Mouse (Mus musculus) heart, adult 18-20 months (tissue): ENCODE data around the gene Ddx23. TPM values are rescaled to one million over a fixed set of nuclear protein-coding genes. Genes with fewer than 3 reads are reported as not detected.

Source experiments
- DNase-seq, 2 experiments: peaks; one replicate each; pipeline ENCODE4 v3.0.0; 2021 to 2022; ENCODE audit warnings: mixed read lengths in 1 of 2
- total RNA-seq, 2 experiments: library from RNA; stranded (reverse); gene quantifications; 2 replicates each; pipeline ENCODE4 v1.2.3; 2021

The Ddx23 gene
- total RNA-seq, 2 experiments from 2014 or later = 60.7 to 63.2 TPM

DNA sequence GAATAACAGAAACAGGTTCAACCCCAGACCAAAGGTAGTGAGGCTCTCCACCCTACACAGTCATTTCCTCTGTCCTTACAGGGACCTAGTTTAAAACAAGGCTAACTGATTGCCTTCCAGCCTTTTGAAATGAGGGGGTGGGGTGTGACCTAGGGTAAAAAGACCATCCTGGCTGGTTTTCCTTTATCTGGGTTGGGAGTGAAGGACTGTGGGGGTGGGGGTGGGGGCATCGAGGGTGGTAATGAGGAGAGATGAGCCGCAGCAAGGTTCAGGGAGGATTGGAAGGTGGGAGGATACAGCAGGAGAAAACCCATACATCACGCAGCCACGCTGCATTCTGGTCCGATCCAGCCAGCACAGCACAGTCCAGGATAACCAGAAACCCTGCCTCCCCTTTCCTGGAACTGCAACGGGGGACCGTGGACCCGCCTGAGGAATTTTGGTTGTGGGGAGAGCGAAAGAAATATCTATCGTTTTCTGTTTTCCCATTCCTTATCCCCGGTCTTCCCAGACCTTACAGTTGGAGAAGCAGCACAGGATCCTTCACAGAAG is 12.4 kb upstream of the Ddx23 start:
- no peak for DNase-seq

DNA sequence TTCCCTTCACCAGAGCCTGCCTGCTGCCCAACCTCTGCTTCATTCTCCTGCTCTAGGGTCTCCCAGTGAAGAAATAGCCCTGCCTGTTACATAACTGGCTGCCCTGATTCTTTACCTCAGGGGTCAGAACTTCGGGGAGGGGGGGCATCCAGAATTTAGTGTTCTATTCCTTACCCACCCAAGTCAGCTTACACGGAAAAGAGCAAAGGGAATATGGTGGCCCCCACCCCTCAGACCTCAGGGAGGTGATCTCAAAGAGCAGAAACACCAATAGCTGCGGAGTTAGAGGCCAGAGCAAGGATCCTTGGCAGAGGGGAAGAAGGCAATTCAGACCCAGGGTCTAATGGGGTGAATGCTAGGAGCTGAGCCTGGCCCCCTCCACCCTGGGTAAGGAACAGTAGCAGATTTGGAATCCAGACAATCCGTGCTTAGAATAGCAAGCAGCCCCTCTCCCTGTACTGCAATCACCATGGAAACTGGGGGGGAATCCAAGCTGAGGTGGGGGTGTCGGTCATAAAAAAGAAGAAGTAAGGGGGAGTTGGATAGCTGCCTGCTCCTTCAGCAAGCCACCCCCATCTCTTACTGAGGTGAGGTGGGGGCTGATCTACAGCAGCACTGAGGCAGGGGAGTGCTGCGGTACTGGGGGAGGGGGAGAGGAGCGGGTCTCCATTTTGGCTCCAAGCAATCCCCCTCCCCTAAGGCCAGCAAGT is 11.7 kb upstream of the Ddx23 start:
- DNase-seq = no peak

DNA sequence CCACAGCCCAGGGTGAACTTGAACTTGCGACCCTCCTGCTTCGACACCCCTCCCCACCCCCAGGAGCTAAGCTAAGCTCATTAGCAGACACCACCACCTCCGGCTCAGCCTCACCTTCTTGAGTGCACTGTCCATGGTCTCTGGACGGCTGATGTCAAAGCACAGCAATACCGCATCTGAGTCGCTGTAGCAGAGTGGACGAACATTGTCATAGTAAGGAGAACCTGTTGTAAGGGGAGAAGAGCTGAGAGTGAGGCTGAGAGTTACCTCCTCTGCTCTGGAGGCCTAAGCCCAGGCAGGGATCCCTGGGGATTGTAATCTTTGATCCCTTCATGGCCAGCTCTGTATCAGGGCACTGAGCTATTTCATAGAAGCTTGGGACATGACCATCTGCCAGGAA is 11.0 kb upstream of the Ddx23 start:
- no peak for DNase-seq

DNA sequence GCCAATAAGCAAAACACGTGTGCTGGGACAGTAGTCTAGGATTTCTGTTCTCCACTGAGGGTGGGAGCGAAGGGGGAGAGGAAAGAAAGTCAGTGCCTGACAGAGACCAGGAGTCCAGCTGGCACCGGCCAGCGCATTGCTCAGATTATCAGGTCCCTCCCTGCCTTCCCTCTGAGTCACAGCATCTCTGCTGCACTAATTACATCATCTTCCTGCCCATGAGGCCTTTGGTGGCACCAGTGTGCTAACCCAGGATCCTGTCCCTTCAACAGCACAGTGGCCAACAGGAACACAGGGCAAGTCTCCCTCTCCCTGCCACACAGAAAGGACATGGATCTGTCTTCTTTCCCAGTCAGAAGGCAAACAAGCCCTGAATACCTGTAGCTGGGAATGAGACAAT is 9.9 kb upstream of the Ddx23 start:
- DNase-seq = peak; percentile 28 to 63

DNA sequence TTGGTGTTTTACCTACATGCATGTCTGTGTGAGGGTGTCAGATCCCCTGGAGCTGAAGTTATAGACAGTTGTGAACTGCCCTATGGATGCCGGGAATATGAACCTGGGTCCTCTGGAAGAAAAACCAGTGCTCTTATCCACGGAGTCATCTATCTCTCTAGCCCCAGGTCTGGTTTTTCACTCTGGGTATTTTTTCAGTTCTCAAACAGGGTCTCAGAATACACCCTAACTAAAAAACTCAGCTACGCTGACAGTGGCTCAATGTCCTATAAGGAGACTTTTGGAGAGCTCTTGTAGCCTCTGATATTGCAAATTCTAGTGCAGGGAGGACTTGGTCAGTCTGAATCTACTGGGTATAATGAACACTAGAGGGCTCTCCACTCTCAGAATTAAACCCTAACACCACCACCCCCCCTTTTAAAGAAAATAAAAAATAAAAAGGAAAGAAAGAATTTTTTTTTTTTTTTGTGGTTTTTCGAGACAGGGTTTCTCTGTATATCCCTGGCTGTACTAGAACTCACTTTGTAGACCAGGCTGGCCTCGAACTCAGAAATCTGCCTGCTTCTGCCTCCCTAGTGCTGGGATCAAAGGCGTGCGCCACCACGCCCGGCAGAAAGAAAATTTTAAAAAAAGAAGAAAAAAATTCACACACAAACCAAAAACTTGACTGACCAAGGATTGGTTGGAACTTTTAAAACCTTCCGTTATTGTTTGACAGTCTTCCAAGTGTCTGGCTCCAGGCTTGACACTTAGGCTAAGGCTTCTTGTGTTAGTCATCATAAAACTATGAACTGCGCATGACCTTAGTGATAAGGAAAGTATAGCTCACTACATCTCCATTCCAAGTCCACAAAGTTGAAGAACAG is 1.6 kb upstream of the Ddx23 start:
- peak in 1 of 2 experiments; percentile 48 for DNase-seq

DNA sequence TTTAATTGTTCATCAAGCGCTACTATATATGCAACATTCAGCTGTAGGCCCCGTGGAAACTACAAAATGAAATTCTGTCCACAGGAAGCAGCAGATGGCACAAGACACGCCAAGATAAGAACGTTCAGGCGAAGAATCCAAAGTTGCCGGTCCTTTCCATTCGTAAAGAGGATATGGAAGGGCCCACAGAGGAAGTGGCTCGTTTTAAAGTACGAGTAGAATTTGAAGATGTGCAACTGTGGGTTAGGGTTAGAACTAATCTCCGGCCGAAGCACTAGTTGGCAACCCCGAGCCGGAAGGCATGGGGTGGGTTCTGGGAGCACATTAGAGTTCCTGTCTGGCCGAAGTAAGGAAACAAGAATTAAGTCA is 512 bp downstream of the Ddx23 start:
- DNase-seq = no peak

DNA sequence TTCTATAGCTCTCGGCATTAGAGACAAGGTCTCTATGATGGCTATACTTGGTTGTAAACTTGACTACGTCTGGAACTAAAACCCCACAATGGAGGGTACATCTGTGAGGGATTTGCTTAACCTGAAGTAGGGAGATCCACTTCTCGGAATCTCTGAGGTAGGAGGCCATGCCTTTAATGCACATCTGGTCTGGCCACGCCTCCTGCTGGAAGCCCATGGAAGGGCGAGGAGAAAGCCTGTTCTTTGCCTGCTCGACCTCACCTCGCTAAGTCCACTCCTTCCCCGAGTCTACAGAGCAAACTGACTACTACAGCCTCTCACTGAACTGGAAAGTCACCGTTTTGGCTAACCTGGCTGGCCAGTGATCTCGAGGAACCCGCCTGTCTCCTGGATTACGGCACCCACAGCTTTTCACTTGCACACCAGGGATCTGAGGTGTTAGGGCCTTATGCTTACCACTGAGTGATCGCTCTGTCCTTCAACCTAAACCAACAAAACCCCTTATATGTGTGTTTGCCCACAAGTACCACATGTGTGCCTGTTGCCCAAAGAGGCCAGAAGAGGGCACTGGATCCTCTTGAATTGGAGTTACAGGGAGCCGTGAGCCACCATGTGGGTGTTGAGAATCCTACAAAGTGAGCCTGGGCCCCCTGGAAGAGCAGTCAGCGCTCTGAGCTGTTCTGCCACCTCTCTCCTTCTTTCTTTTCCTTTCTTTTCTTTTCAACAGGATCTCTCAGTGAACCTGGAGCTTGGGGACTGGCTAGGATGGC is 5.5 kb downstream of the Ddx23 start:
- DNase-seq = no peak

DNA sequence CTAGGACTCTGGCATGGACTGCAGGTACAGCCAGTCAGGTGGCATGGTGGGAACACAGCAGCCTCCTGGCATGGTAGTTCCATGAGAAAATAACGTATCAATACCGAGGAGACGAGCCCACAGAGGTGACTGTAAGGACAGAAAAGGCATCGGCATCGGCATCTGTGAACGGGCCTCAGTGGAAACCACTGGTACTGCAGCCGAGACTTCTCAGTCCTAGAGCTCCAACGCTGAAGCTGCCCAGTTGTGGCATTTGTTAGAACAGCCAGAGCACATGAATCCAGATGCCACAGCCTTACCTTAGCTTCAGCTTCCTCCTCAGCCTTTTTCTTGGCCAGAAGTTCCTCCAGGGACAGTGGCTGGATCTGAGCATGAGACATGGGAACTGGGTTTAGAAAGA is 10.5 kb downstream of the Ddx23 start:
- no peak for DNase-seq

DNA sequence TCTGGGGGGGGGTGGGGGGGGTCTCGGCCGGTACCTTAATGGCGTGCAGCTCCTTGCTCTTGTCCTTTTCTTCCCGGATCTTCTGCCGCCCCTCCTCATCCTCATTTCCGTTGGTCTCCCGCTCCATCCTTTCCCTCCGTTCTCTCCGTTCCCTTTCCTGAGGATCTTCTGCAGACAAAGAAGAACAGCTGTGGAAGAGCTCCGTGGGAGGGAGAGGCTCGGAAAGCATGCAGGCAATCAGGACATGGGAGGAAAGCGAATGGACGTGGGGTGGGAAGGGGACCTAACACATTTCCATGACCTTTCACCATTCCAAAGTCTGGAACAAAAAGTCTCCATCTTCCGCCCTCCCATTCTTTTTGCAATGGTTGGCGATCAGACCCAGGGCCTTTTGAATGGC is 11.3 kb downstream of the Ddx23 start:
- no peak for DNase-seq

DNA sequence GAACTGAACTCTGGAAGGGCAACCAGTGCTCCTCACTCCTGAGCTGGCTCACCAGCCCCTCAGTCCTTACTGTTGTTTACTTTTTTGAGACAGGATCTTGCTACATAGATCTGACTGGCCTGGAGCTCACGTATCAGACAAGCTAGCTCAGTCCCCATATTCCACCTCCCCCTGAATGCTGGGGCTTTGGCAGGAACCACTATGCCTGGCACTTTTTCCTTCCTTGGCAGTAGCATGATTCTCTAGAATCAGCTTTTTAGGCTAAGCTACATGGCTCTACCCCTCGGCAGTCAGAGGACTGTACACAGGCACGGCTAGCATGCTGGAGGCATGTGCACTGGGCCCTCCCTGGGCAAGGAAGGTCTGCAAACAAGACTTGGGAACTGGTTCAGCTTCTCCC is 14.6 kb downstream of the Ddx23 start:
- DNase-seq = no peak

DNA sequence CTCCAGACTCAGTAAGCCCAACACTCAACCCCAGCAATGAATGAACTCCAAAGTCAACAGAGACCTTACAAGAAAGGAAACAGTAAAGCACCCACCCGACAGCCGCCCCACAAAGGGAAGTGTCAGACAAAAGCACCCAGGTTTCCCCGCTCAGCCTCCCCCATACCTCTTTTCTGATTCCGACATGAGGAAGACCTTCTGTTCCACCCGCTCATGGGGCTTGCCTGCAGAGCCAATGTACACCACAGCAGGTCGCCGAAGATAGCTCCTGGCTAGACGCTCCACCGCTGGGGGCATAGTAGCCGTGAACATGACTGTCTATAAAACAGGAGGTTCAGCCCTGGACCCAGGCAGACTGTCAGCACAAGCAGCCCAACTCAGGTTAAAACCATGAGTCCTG is 15.4 kb downstream of the Ddx23 start:
- DNase-seq = no peak

DNA sequence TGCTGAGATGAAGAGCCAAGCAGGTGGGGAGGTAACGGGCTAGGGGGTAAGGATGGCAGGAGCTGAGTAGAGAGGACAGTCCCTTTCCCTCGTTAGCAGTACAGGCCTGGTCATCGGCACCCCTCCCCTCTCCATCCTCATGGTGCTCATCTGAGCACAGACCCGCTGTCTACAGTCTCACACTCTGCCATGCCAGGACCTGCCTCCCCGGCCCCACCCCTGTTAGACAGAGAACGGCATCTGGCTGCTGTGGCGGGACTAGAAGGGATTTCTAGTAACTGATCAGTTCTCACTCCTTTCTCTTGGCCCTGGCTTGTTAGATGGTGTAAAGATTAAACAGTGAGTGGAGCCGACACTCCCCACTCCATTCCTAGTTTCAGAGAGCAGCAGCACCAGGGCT is 16.0 kb downstream of the Ddx23 start:
- no peak for DNase-seq

DNA sequence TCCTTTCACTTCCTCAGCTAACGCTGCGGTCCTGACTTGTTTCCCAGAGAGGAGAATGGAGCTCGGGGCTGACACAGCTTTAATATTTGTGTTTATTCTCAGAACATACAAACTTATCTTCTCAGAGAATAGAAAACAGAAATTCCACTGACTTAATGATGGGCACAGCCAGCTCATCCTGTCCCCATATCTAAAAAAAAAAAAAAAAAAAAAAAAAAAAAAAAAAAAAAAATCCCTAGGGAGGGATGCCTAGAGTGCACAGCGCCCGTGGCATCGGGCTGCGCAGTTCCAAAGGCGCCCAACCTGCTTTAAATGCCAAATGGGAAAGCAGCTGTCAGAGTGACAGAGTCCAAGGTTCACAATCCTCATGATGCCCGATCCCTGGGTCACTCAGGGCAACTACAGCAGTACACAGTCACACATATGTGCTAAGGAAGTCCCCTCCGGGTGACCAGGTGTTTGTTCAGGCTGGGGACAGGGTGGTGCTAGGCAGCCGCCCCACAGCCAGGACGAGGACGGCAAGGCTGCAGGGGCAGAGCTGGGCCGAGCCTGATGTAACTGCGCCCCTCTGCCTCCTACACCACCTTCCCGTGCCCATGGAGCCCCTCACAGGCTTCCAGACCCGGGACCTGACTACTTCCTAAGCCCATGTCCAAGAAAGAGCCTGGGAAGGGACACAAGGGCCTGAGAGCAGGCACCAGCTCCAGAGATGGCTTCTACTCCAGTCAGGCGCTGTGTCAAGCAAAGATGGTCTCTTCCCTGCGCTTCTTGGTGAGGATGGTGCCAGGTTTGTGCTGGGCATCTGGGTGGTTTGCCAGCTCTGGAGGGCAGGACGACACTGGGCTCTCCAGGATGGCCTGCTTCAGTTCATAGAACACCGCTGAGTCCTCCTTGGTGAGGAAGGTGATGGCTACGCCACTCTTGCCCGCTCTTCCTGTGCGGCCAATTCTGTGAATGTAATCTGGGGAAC is 17.4 kb downstream of the Ddx23 start:
- DNase-seq = no peak

DNA sequence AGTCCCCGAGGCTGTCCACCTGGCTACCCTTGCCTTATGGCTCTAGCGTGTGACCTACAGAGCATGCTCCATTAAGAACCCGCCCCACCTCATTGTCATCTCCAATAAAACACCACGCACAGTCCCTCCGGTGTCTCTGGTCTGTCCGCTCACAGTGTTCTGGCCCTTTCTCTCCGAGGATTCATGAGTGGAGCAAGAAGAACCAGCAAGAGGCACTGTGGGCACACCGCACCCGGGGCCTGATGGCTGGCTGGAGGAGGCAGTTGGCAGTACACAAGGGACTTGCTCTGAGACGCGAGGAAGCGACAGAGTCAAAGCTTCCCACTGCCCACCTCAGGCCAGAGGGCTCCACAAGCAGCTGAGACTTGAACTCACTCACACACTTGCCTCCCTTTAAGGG is 18.3 kb downstream of the Ddx23 start:
- DNase-seq = no peak

DNA sequence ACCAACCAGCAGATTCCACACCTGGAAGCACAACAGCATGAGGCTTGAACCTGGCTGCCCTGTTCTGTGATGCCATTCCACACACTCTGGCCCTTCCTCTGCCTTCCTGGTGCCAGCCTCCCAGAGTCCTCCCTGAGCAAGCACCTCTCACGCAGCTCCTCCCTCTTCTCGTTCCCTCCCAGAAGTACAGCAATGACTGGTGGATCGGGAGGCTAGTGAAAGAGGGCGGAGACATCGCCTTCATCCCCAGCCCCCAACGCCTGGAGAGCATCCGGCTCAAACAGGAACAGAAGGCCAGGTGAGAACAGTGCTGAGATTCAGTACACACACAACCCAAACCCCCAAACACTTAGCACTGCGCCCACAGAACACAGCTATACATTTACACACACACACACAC is 22.5 kb downstream of the Ddx23 start:
- no peak for DNase-seq

DNA sequence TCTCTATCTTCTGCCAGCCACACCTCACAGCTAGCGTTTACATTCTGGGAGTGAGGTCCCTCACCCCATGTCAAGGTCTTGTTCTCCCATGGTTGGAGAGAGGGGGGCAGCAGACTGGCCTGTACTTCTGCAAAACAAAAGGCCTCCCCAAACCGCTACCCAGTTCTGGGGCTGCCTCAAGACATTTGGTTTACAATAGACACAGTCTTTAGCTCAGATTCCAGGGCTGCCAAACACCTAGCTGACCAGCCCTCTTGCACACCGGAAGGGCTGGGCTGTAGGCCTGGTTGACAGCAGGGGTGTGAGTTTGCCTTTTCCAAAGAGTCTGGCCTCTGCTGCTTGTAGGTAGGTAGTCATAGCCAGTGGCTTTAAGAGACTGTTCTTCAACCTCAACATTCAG is 25.5 kb downstream of the Ddx23 start:
- DNase-seq = no peak

DNA sequence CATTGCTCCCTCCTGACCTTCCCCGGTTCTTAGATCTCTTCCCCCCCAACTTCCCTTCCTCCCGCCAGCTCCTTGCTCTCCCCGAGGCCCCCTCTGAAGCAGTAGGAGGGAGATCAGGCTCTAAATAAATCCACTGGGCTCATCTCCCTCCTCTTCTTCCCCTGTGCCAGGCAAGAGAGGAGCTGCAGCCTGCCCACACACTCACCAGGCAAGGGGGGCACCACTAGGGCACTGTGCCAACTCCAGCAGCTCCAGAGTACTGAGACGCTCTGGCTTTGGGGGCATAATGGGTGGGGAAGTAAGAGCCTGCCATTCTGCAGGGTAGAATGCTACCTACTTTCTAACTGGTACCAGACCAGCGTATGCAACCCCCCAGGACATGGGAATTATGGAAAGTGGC is 26.2 kb downstream of the Ddx23 start:
- no peak for DNase-seq

DNA sequence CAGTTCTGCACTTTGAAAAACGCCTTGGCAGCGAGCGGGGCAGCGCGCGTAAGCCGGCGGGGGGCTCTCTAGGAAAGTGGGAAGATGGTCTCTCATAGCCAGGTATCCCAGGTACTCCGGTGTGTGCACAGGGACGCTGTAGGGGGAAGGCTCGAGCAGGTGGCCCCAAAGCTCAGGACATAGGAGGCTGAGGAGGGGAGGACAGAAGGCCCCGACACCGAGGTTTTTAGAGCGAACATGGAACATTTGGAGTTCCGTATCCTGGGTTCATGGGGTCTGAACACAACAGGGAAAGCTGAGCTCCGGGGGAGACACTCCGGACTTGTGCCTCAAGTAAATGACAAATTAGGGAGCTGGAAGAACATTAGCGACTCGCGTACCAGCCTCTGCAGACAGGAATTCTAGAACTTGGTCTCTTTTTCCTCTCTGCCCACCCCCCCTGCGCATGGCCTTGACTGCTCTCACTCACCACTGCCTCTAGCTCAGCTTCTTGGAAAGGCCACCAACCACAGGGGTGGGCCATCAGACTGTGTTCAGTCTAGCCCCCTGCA is 27.3 kb downstream of the Ddx23 start:
- no peak for DNase-seq

DNA sequence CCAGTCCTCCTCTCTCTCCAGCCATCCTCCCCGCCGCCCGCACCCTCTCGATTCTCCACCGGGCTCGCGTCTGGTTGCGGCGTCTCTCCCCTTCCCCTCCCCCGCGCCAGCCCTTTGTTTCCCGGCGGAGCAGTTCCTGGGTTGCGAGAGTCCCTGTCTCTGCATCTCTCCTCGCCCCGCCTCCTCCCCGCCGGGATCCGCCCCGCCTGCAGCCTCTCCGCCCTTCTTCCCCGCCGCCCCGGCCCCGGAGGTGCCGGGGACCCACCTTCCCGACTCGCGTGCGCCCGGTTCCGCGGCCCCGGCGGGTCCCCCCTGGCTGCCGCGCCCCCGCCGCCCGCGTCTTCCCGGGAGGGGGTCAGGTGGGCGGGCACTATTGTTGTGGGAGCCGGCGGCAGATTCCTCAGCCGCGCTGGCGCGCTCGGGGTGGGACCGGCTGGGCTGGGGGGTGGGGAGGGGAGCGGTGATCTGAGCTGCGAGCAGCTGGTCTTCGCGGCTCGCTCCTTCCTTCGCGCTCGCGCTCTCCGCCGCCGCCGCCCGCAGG is 28.1 kb downstream of the Ddx23 start:
- peak; percentile 84 to 85 for DNase-seq

DNA sequence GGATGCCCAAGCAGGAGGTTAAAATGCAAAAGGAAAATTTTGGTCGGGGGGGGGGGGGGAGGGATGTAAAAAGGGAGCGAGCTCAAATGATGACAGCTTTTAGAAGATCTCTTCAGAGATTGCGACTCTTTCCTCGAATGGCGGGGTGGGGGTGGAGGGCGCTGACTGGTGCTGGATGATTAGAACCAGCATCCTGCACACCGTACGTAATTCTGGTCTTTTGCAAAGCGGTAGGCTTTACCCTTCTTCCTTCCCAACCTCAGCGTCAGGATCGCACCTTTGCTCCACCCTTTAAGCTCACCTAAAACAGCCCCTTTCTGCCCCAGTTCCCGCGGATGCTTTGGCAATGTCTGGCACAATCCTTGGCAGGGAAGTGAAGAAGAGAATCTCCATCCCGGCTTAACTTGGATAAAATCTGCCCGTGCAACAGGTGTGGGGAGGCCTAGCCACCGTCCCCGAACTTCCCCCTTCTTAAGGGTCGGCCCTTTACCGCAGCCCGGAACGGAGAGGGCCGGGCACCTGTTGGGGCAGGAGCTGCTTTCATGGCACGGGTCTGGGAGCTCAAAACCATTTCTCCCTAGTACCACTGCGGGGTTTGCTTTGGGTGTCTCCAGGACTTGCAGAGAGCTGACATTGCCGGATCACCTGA is 28.7 kb downstream of the Ddx23 start:
- no peak for DNase-seq
